Mouse (Mus musculus) liver, embryonic 16.5 days (tissue): ENCODE data around the gene Msh5. TPM values are rescaled to one million over a fixed set of nuclear protein-coding genes. Genes with fewer than 3 reads are reported as not detected.
"Not testable (repeated sequence)": the region's sequence is repeated elsewhere in the genome, so short reads cannot be mapped to it uniquely, and the experiment has no call there.

Experiments used
- ATAC-seq: fragments of 200-750 bp; cut with Nextera tagmentation; 2 replicates; pipeline ENCODE4 v1.8.0; 2017; ENCODE audit warnings: low read depth, mild to moderate bottlenecking, moderate number of reproducible peaks, moderate library complexity
- H3K27ac ChIP-seq: fragments of 300-500 bp; sonication (generic); 2 replicates; pipeline ENCODE4 v1.5.1; 2014; ENCODE audit warnings: mild to moderate bottlenecking, low read length
- H3K27me3 ChIP-seq: fragments of 300-500 bp; sonication (generic); 2 replicates; pipeline ENCODE4 v1.6.1; 2014; ENCODE audit warnings: low read depth, low read length, mixed read lengths; ENCODE audit not compliant: control insufficient read depth, insufficient read depth
- H3K36me3 ChIP-seq: fragments of 300-500 bp; sonication (generic); 2 replicates; pipeline ENCODE4 v1.6.1; 2014; ENCODE audit warnings: mild to moderate bottlenecking; ENCODE audit not compliant: control insufficient read depth, insufficient read depth
- H3K4me1 ChIP-seq: fragments of 300-500 bp; sonication (generic); 2 replicates; pipeline ENCODE4 v1.6.1; 2014; ENCODE audit warnings: low read depth, low read length, mixed read lengths; ENCODE audit not compliant: control insufficient read depth
- H3K4me2 ChIP-seq: fragments of 300-500 bp; sonication (generic); 2 replicates; pipeline ENCODE4 v1.6.1; 2014; ENCODE audit warnings: low read depth, low read length, mixed read lengths
- H3K4me3 ChIP-seq: fragments of 300-500 bp; sonication (generic); 2 replicates; pipeline ENCODE4 v1.5.1; 2014; ENCODE audit warnings: low read depth, mild to moderate bottlenecking, low read length
- H3K9ac ChIP-seq: fragments of 300-500 bp; sonication (generic); 2 replicates; pipeline ENCODE4 v1.6.1; 2014; ENCODE audit warnings: low read depth, low read length
- H3K9me3 ChIP-seq: fragments of 300-500 bp; sonication (generic); replicated peaks from 2 replicates; pipeline ENCODE4 v1.6.1; 2016; ENCODE audit warnings: low read length; ENCODE audit not compliant: control insufficient read depth
- WGBS: fragments of 180-500 bp; shearing (Covaris S2); extraction: QIAGEN DNeasy Blood & Tissue Kit; methylation state at CpG from one replicate; pipeline ENCODE4 v1.1.7; 2014; ENCODE audit not compliant: insufficient replicate concordance; 5-methylcytosine and 5-hydroxymethylcytosine counted together
- polyA plus RNA-seq: library from polyadenylated mRNA; unstranded; fragments of >200 nt; fragmentation: Nextera tagmentation; extraction: Ambion mirVana; gene quantifications from 2 replicates; pipeline ENCODE4 v1.2.1, GENCODE M21; 2015

Gene Msh5
- polyA plus RNA-seq, 1 experiment from 2014 or later: 4.2 TPM

- Histone ChIP-seq H3K9me3 (no peaks in the 10 kb centered on the region), H3K4me2 (peak overlapping the region; percentile 95), H3K9ac (peak overlapping the region; percentile 82; the same call in 1 of the 2 replicates), H3K36me3 (peaks cover 10% of the 10 kb centered on the region), H3K27me3 (no peaks in the 10 kb centered on the region), H3K4me1 (peaks cover 28% of the 10 kb centered on the region), H3K4me3 (peak overlapping the region; percentile 82), H3K27ac (peak overlapping the region; percentile 51)
- 63% methylated on average over 5 of the region's 5 CpGs for WGBS
- ATAC-seq: no peak
Measured at GRCm38 (mm10) chr17:34997142-34997483, 49.4 kb downstream of the Msh5 start.

GRCm38 (mm10) chr17:34996411-34997141, 50.0 kb downstream of the Msh5 start:
- H3K27ac ChIP-seq: peak overlapping the region; percentile 51
- H3K9ac ChIP-seq: peak overlapping the region; percentile 29; the same call in 1 of the 2 replicates
- H3K4me2 ChIP-seq: peak overlapping the region; percentile 95
- peak overlapping the region; percentile 82 for H3K4me3 ChIP-seq
- peaks cover 28% of the 10 kb centered on the region for H3K4me1 ChIP-seq
- ATAC-seq: no peak
- WGBS: 68% methylated on average over 12 of the region's 14 CpGs
- no peaks in the 10 kb centered on the region for H3K27me3 ChIP-seq
- H3K36me3 ChIP-seq: peaks cover 10% of the 10 kb centered on the region
- no peaks in the 10 kb centered on the region for H3K9me3 ChIP-seq

DNA sequence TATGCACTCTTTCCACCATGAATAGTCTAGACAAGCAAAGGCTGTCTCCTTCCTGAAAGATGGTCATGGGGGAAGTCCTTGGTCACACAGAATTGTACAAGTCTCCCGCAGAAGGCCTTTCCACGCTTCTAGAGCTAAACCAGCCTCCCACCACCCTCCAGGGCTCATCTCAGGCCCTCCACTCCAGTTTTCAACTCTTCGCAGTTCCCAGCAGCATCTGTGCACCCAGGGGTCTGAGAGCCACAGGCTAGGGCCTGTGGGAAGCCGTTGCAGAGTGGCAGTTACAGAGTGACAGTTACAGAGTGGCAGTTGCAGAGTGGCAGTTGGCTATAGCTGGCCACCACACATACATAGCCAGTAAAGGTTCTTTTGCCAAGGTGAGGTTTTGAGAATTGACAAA, 50.6 kb downstream of the Msh5 start:
- H3K9me3 ChIP-seq, ATAC-seq, H3K4me3 ChIP-seq, H3K27ac ChIP-seq, H3K9ac ChIP-seq, H3K4me2 ChIP-seq, H3K27me3 ChIP-seq: not testable (repeated sequence)
- WGBS: 79% methylated on average over 4 of the region's 4 CpGs
- H3K36me3 ChIP-seq: peaks cover 10% of the 10 kb centered on the region
- peaks cover 28% of the 10 kb centered on the region for H3K4me1 ChIP-seq

GRCm38 (mm10) chr17:34995192-34995591, 51.4 kb downstream of the Msh5 start:
- H3K27me3 ChIP-seq, H3K9me3 ChIP-seq, ATAC-seq, H3K27ac ChIP-seq, H3K4me2 ChIP-seq, H3K4me3 ChIP-seq, H3K9ac ChIP-seq: not testable (repeated sequence)
- Histone ChIP-seq H3K4me1 (peaks cover 28% of the 10 kb centered on the region), H3K36me3 (peaks cover 16% of the 10 kb centered on the region)
- WGBS: 80% methylated on average over 4 of the region's 4 CpGs

GRCm38 (mm10) chr17:34994751-34995150, 51.8 kb downstream of the Msh5 start:
- Histone ChIP-seq H3K27me3 (no peaks in the 10 kb centered on the region), H3K27ac (no peak overlapping the region), H3K9ac (no peak overlapping the region), H3K9me3 (no peaks in the 10 kb centered on the region), H3K4me2 (no peak overlapping the region), H3K36me3 (peaks cover 16% of the 10 kb centered on the region), H3K4me3 (no peak overlapping the region), H3K4me1 (peaks cover 28% of the 10 kb centered on the region)
- no peak for ATAC-seq

DNA sequence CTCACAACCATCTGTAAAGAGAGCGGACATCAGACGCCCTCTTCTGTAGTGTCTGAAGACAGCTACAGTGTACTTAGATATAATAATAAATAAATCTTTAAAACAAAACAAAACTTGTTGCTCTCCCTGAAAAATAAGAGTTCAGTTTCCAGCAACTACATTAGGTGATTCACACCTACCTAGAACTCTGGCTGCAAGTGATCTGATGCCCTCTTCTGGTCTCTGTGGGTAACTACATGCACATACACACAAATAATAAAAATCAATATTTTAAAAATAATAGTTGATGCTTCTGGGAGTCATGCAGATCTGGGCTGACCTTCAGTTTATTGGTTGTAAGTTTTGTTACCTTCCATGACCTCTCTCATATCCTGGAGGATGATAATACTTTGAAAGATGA, 62.3 kb downstream of the Msh5 start:
- Histone ChIP-seq H3K27ac (no peak overlapping the region), H3K4me1 (peaks cover 27% of the 10 kb centered on the region), H3K27me3 (no peaks in the 10 kb centered on the region), H3K4me2 (no peak overlapping the region), H3K36me3 (peaks cover 17% of the 10 kb centered on the region), H3K9me3 (no peaks in the 10 kb centered on the region), H3K9ac (no peak overlapping the region), H3K4me3 (no peak overlapping the region)
- ATAC-seq: no peak
- 52% methylated on average over 2 of the region's 2 CpGs for WGBS

DNA sequence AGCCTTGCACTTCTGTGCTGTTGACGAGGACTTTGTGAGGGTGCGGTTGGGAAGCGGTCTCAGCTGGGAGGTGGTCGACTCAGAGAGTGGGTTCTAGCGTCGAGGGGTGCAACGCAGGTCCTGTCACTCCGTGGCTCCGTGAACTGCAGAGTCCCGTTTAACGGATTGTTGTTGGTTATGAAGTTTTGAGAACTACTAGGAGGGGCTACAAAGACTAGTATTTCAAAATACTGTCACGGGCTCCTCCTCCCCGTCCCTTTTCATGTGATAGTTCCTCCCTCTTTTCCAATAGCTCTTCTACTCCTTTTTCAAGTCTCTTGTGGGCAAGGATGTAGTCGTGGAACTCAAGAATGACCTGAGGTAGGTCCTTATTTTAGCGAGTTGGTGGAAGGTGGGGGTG, 64.2 kb downstream of the Msh5 start:
- Histone ChIP-seq H3K4me3 (peak overlapping the region; percentile 91), H3K27me3 (no peaks in the 10 kb centered on the region), H3K9me3 (no peaks in the 10 kb centered on the region), H3K27ac (peak overlapping the region; percentile 96), H3K36me3 (peaks cover 17% of the 10 kb centered on the region), H3K4me2 (peak overlapping the region; percentile 86), H3K9ac (peak overlapping the region; percentile 89), H3K4me1 (peaks cover 27% of the 10 kb centered on the region)
- peak; percentile 30 for ATAC-seq
- 0% methylated on average over 15 of the region's 15 CpGs for WGBS

DNA sequence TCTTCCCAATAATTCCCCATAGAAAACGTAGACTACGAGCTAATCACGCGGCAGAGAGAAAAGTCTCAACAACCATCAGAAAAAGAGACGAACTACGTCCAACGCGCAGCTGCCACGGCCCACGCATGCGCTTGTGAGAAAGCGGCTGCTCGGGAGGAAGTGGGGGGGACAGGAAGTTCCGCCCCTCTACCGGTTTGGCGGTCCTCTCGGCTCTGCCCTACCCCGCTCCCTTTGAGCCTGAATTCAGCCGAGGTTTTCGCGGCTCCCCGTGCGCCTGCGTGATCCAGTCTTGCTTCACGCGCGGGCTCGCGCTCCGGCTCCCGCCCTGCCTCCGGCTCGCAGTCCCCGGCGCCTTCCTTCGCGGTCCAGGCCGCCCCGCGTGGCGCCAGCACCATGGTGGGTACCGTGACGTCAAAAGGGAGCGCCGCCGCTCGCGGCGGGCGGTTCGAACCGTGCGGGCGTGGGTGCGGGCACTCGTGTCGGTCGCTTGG, 64.8 kb downstream of the Msh5 start, which contains the start of gene Lsm2:
Gene Lsm2 (plus strand): TSS at position 173 of the 491 bp plus-strand sequence.
- H3K9ac ChIP-seq: peak within 1 kb of the TSS; percentile 89
- under 1% methylated on average over 58 of the region's 58 CpGs for WGBS
- H3K27ac ChIP-seq: peak within 1 kb of the TSS; percentile 96
- H3K9me3 ChIP-seq: no peaks in the 10 kb centered on the region
- H3K4me3 ChIP-seq: peak within 1 kb of the TSS; percentile 91
- peaks cover 27% of the 10 kb centered on the region for H3K4me1 ChIP-seq
- peak; percentile 93 for ATAC-seq
- peak within 1 kb of the TSS; percentile 86 for H3K4me2 ChIP-seq
- peaks cover 17% of the 10 kb centered on the region for H3K36me3 ChIP-seq
- H3K27me3 ChIP-seq: no peaks in the 10 kb centered on the region

DNA sequence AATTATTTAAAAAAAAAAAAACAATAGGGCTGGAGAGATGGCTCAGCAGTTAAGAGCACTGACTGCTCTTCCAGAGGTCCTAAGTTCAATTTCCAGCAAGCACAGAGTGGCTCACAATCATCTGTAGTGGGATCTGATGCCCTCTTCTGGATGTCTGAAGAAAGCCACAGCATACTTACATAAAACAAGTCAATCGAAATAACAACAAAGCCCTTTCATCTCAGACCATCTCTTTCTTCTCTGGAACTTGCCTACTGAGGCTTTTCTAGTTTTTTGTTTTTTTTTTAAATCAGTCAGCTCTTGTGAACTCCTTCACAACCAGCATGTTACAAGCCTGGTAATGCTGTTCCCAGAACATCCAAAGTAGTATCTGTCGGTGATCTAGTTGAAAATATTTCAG, 65.9 kb downstream of the Msh5 start:
- Histone ChIP-seq H3K27ac (peak overlapping the region; percentile 96), H3K4me2 (peak overlapping the region; percentile 86), H3K9me3 (no peaks in the 10 kb centered on the region), H3K27me3 (no peaks in the 10 kb centered on the region), H3K4me1 (peaks cover 27% of the 10 kb centered on the region), H3K9ac (peak overlapping the region; percentile 89), H3K36me3 (peaks cover 8% of the 10 kb centered on the region), H3K4me3 (peak overlapping the region; percentile 91)
- ATAC-seq: no peak
- 15% methylated on average over 2 of the region's 2 CpGs for WGBS
